Mouse (Mus musculus) ES-E14 (cell line): ENCODE measurements around the gene Herc2.

ENCODE experiments used
- CHD2 ChIP-seq: IDR thresholded peaks from 2 replicates; pipeline ENCODE4 v1.6.1; 2014; ENCODE audit warnings: mild to moderate bottlenecking, low read depth, low read length, inconsistent platforms
- HCFC1 ChIP-seq: IDR thresholded peaks from 2 replicates; pipeline ENCODE4 v1.6.1; 2012; ENCODE audit warnings: low read length, inconsistent platforms, borderline replicate concordance; ENCODE audit not compliant: insufficient read depth
- MAFK ChIP-seq: IDR thresholded peaks from 2 replicates; pipeline ENCODE4 v1.6.1; 2014; ENCODE audit warnings: mild to moderate bottlenecking, low read depth, low read length, inconsistent platforms; ENCODE audit not compliant: insufficient read depth
- ZC3H11A ChIP-seq: IDR thresholded peaks from 2 replicates; pipeline ENCODE4 v1.6.1; 2012; ENCODE audit warnings: low read depth, mild to moderate bottlenecking, inconsistent platforms, low read length, borderline replicate concordance
- ZNF384 ChIP-seq: IDR thresholded peaks from 2 replicates; pipeline ENCODE4 v1.6.1; 2012; ENCODE audit warnings: low read depth, low read length, inconsistent platforms

GRCm38 (mm10) chr7:56011018-56011333 is 39.0 kb upstream of the Herc2 start:
- TF ChIP-seq ZNF384 (no peak), MAFK (no peak), CHD2 (no peak), ZC3H11A (no peak), HCFC1 (no peak)
